Mouse (Mus musculus) brain, embryonic 14.5 days (tissue): ENCODE results near the gene Tlcd2. TPM values are rescaled to one million over a fixed set of nuclear protein-coding genes. Genes with fewer than 3 reads are reported as not detected.
A peak's percentile ranks its signal among the peaks of the same experiment; 100 is the strongest.

Experiments used
- DNase-seq: peaks from one replicate; pipeline ENCODE4 v3.0.0-alpha.2; 2011; ENCODE audit warnings: low read depth
- CTCF ChIP-seq: fragments of 200-500 bp; IDR thresholded peaks from 2 replicates; pipeline ENCODE4 v1.5.1; 2012; ENCODE audit warnings: inconsistent platforms, mild to moderate bottlenecking, moderate library complexity, borderline replicate concordance; ENCODE audit not compliant: insufficient read depth, insufficient read length; ENCODE audit errors: extremely low read depth
- POLR2A ChIP-seq: fragments of 200-500 bp; IDR thresholded peaks from 2 replicates; pipeline ENCODE4 v1.6.1; 2012; ENCODE audit warnings: mild to moderate bottlenecking, inconsistent platforms, borderline replicate concordance; ENCODE audit not compliant: poor library complexity, insufficient read depth, insufficient read length, severe bottlenecking; ENCODE audit errors: extremely low read depth
- polyA plus RNA-seq: library from polyadenylated mRNA; depleted of rRNA; stranded (reverse); fragments of >200 nt; gene quantifications from 2 replicates; pipeline ENCODE4 v1.2.3, GENCODE M21; 2012

Tlcd2 gene
- polyA plus RNA-seq, 1 experiment = 1.5 TPM

DNA sequence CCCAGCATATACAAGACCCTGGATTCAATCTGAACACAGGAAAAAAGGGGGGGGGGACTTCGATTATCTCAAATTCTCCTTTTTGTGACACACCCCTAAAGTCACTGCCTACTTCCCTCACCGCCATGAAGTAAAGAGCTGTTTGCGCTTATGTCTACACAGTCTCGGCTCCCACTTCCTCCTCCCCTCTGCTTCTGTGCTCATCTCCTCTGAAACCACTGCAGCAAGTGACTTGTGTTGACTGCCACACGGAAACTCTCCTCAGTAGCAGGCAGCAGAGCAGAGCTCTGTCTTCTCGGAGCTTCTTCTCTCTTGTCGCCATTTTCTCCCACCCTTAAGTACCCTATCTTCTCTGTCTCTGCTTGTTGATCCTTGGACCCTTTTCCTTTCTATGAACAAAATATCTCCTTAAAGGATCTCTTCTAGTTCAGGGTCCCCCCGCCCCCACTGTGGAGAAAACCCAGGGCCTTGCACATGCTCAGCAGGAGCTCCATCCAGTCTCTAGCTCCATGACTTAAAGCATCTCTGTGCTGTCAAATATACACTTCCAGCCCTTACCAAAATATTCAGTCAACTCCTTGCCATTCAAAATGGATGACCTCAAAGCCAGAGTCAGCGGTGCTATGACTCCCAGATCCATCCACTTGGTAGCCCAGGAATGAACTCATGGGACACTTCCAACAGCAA is 32.4 kb upstream of the Tlcd2 start:
- no peak for DNase-seq
- no peak for TF ChIP-seq CTCF
- TF ChIP-seq POLR2A = no peak

DNA sequence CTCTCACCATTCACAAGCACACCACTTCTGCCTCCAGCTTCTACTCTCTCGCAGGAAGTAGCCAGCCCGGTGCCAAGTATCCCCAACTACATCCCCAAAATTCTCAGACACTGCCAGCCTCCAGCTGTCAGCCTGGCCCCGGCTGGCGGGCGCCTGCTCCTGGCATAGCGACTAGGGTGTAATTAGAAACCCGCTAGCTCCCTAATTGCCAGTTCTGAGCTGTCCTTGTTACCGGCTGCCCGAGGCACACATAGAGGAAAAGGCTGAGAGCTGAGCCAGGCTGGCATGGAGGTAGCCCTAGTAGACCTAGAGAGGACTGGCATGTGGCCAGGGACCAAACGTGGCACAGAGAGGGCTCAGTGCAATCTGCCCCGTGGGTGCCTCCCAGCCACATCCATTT is 30.2 kb upstream of the Tlcd2 start:
- DNase-seq = peak; percentile 96
- TF ChIP-seq CTCF = no peak
- TF ChIP-seq POLR2A = no peak

DNA sequence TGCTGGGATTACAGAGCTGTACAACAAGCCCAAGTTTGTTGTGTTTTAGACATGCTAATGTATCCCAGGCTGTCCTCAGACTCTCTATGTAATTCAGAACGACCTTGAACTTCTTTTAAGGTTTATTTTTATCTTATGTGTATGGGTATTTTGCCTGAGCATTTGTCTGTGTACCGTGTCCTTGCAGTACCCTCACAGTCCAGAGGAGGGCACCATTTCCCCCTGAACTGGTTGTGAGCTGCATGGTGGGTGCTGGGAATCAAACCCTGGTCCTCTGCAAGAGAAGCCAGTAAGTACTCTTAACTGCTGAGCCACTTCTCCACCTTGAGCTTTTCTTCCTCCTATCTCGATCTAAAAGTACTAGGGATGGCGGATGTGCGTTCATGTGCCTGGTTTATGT is 27.4 kb upstream of the Tlcd2 start:
- TF ChIP-seq CTCF (peak; percentile 32; the same call in 1 of the 2 replicates), POLR2A (no peak)
- no peak for DNase-seq

DNA sequence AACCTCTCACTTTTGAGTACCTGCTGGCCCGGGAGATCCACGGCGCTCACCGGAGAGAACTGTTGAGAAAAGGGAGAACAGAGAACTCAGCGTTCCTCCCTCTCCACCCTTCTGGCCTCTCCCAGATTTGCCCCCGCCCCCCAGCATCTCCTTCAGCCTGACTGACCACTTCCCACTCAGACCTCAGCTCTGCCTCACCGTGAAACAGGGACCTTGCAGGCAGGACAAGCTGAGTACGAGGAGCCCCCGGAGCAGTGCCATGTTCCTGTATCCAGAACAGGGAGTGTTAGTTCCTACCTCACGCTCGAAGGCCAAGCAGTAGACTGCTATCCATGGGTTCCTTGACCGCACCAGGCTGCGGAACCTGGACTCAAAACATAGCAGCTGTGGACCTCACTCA is 23.3 kb upstream of the Tlcd2 start:
- DNase-seq = no peak

DNA sequence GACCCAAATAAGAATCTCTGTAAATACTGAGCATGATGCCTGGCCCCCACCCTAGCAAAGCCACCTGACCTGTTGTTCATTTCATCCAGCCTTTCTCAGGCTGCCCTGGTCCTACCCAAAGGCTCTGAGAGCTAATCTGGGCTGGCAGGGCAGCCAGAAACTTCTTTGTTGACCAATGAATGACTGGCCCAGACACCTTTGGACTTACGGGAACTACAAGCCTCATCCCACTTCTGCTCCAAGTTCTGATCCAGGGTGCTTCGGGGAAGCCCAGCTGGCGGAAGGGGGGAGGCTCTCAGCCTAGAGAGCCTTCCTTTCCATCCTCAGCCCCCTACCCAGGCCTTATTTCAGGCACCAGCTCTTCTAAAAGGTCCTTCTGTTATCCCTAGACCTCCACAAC is 22.7 kb upstream of the Tlcd2 start:
- TF ChIP-seq CTCF = no peak
- TF ChIP-seq POLR2A = no peak
- DNase-seq = no peak

More for the DNA sequence above, 23.3 kb upstream of the Tlcd2 start:
- TF ChIP-seq CTCF (no peak), POLR2A (no peak)

DNA sequence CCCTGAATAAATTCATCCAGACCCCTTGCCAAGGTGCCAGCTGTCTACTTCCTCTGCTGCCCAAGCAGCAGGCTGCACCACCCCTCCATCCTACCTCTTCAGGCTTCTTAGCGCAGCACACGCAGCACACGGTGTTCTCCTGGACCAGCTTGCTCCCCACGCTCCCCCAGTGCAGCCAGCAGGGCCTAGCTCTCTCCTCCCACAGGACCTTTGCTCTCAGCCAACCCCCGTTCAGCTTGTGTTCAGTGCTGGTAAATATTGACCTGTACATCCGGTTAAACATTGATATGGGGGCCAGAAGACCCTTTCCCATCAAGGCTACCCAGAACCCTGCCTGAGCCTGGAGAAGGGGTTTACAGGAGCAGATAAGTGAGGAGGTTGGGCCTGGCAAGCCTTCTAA is 22.2 kb upstream of the Tlcd2 start, which contains the start of gene Serpinf2:
TSS of gene Serpinf2 (minus strand) at position 229 of the 400 bp plus-strand sequence.
- DNase-seq = no peak
- TF ChIP-seq CTCF = no peak

DNA sequence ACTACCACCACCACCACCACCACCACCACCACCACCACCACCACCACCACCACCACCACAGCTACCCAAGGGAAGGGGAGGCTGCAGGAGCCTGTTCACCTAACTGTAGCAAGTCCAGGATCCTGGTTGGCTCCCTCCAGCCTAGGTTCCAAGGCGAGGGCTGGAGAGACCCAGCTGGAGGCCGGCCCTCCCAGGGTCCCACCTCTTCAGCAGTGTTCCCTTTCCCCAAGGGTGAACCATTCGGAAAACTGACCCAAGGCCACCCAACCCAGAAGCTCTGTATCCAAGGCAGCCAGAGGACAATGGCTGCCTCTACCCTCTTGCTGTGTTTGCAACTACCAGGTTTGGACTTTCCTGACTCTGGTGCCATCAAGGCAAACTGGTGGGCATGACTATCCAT is 21.6 kb upstream of the Tlcd2 start:
- no peak for DNase-seq
- no peak for TF ChIP-seq CTCF
- no peak for TF ChIP-seq POLR2A

DNA sequence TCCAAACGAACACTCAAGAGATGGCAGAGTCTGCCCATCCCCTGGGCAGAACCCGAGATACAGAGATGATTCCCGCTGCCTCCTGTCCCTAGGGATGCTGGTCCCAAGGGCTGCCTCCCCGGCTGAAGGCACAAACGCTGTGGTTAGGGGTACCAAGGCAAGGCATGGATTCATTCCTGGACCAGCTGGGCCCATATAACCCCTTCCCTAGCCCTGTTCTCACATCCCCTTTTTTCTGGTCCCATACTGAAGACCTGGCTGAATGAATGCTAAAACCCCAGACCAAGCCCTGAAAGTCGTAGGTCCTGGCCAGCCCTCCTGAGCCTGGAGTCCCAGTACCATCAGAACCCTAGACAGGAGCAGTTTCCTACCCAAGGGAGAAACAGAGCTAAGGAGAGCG is 20.5 kb upstream of the Tlcd2 start:
- TF ChIP-seq POLR2A (no peak), CTCF (no peak)
- no peak for DNase-seq

DNA sequence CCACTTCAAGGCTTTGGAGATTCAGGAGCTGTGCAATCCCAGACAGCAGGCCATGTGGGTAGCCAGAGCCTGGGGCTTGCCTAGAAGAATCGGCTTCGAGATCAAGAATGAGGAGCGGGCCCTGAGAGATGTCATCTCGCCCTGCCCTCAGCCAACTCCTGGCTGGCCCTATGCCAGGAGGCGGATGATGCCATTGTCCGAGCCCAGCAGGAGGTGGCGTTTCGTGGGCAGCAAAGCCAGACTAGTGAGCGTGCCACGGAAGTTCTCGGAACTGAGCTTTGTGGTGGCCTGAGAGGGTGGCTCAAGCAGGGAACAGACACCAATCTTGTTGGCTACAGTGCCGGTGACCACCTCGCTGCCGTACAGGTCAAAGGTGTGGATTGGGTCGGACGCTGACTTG is 19.9 kb upstream of the Tlcd2 start:
- TF ChIP-seq POLR2A (no peak), CTCF (no peak)
- no peak for DNase-seq

DNA sequence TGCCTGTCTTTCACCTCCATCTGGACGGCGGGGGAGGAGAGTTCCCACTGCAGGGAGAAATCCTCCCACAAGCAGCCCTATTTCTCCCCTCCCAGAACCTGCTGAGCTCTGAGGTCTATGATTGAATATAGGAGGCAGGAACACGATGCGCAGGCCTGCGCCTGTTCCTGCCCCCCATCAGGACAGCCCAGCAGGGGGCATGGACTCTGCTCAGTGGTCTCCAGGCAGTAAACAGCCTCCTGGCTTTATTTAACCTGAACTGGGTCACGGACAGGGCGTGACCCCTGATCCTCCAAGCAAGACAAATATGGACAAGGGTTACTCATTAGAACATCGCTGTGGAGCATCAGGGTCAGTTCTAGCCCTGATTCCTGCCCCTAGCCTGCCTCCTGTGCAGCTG is 17.8 kb upstream of the Tlcd2 start:
- no peak for DNase-seq
- TF ChIP-seq CTCF (no peak), POLR2A (no peak)

DNA sequence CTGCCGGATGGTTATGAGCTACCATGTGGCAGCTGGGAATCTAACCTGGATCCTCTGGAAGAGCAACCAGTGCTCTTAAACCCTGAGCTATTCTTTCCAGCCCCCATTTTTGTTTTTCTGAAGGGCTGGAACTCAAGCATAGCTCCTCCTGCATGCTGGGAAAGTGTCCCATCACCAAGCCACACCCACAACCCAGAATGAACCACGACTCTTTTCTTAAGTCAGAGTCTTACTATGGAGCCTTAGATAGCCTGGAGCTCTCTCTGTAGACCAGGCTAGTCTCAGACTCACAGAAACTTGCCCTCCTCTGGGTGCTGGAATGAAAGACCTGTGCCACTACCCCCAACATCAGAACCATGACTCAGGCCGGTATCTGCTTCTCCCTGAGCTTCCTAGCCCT is 12.9 kb upstream of the Tlcd2 start:
- TF ChIP-seq POLR2A (no peak), CTCF (no peak)
- no peak for DNase-seq

DNA sequence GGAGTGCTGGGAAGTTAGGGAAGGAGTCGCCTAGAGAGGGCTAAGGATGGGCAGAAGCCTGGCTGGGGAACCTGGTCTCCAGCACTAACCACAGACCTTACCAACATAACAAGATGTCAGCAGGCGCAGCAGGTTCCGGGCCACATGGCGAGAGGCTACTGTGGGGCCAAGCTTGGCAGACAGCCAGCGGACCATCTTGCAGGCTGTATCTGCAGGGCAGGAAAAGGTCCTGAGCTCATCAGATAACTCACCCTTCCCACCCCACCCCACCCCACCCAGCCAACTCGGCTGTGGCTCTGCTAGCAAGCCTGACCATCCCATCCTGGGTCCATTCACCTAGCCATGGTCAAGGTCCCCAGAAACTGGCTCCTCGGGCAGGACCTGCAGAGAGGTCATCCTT is 11.8 kb upstream of the Tlcd2 start:
- DNase-seq = no peak
- TF ChIP-seq POLR2A (no peak), CTCF (no peak)
